Mouse (Mus musculus) testis, postnatal 14 days (tissue): ENCODE data around the gene Atp6v0e2.

ENCODE experiments used
- DNase-seq: peaks from one replicate; pipeline ENCODE4 v3.0.0; 2021; ENCODE audit warnings: low spot score

Gene Atp6v0e2

GRCm38 (mm10) chr6:48573981-48574380 is 36.6 kb downstream of the Atp6v0e2 start:
- no peak for DNase-seq

GRCm38 (mm10) chr6:48578736-48579135 is 41.3 kb downstream of the Atp6v0e2 start:
- DNase-seq: no peak

DNA sequence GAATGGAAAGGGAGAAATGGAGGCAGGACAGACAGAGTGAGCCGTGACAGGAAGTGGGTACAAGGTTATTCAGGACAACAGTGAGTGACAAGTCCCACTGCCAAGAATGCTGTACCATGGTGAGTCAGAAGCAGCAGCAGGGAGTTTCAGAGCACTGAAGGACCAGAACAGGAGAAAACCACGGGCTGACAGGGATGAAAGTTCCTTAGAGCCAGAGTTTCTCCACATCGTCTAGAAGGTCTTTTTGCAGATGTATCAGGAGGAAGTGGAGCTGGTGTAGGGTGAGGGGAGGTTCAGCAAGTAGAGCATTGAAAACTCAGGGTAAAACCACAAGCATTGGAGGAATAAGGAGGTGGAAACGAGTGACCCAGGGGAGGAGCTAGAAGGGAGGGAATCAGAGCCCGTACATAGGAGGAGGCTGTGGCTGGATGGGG is 41.8 kb downstream of the Atp6v0e2 start:
- DNase-seq: no peak

GRCm38 (mm10) chr6:48581257-48581656 is 43.8 kb downstream of the Atp6v0e2 start:
- no peak for DNase-seq

- DNase-seq: no peak
These were observed 44.6 kb downstream of the Atp6v0e2 start for GRCm38 (mm10) chr6:48582037-48582436.

DNA sequence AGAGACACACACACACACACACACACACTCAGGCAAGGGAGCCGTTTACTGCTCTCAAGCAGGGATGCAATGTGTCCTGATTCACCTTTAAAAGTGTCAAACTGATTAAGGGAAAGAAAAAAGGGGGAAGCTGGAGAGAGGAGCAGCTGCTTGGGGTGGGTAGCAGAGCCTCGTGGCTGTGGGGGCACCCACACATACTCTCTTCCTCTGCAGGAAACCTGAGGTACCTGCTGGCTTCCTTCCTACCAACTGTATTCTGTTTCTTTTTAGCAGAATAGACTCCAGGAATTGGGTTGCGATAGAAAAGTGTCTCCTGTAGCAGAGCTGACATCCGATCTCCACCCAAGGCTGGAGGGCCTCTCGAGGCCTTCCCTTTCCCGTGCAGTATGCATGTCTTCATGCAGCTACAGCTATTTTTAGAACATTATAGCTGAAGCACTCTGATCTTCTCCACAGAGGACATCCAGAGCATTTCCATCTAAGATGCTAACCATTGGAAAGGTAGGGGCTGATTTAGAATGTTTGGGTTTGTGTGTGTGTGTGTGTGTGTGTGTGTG is 51.9 kb downstream of the Atp6v0e2 start, which contains the start of gene Gm45021:
Gene Gm45021 (plus strand): TSS at position 417 of the 557 bp plus-strand sequence.
- no peak for DNase-seq
